Mouse (Mus musculus) liver, embryonic 14.5 days (tissue): ENCODE data around the gene Ssr3. TPM values are rescaled to one million over a fixed set of nuclear protein-coding genes. Genes with fewer than 3 reads are reported as not detected.

Source experiments
- ATAC-seq: fragments of 200-750 bp; cut with Nextera tagmentation; 2 replicates; pipeline ENCODE4 v1.8.0; 2017; ENCODE audit warnings: moderate number of reproducible peaks, mild to moderate bottlenecking, moderate library complexity; ENCODE audit not compliant: insufficient read depth
- DNase-seq, 3 experiments: peaks; one replicate each; pipeline ENCODE4 v3.0.0-alpha.2; 2012 to 2013; ENCODE audit warnings: low read depth in 3 of 3, low spot score in 3 of 3
- H3K27ac ChIP-seq: fragments of 300-500 bp; sonication (generic); 2 replicates; pipeline ENCODE4 v1.5.1; 2014; ENCODE audit warnings: moderate library complexity, mild to moderate bottlenecking, control low read depth, inconsistent platforms
- H3K27me3 ChIP-seq: fragments of 300-500 bp; sonication (generic); 2 replicates; pipeline ENCODE4 v1.6.1; 2014; ENCODE audit warnings: mild to moderate bottlenecking, low read length, moderate library complexity; ENCODE audit not compliant: control insufficient read depth, insufficient read depth
- H3K36me3 ChIP-seq: fragments of 300-500 bp; sonication (generic); replicated peaks from 2 replicates; pipeline ENCODE4 v1.6.1; 2014; ENCODE audit warnings: low read depth; ENCODE audit not compliant: control insufficient read depth, insufficient read depth
- H3K4me1 ChIP-seq, 2 experiments: fragments of 200-500 bp in 1 of 2; fragments of 300-500 bp in 1 of 2; sonication (generic) in 1 of 2; replicated peaks; 2 replicates each; pipeline ENCODE4 v1.6.1; 2012 to 2014; ENCODE audit warnings: antibody characterized with exemption in 1 of 2, inconsistent platforms in 1 of 2, low read length in 1 of 2; ENCODE audit not compliant: control insufficient read depth in 2 of 2, insufficient read depth in 2 of 2
- H3K4me2 ChIP-seq: fragments of 300-500 bp; sonication (generic); 2 replicates; pipeline ENCODE4 v1.6.1; 2014; ENCODE audit warnings: low read depth, mild to moderate bottlenecking, control low read depth, moderate library complexity
- H3K4me3 ChIP-seq, 2 experiments: fragments of 200-500 bp in 1 of 2; fragments of 300-500 bp in 1 of 2; sonication (generic) in 1 of 2; 2 replicates each; pipeline ENCODE4 v1.5.1; 2012 to 2014; ENCODE audit warnings: low read depth in 2 of 2, low read length in 2 of 2, mild to moderate bottlenecking in 2 of 2, control low read depth in 1 of 2, inconsistent platforms in 1 of 2, moderate library complexity in 1 of 2; ENCODE audit not compliant: insufficient read depth in 1 of 2
- H3K9ac ChIP-seq: fragments of 300-500 bp; sonication (generic); replicated peaks from 2 replicates; pipeline ENCODE4 v1.6.1; 2014; ENCODE audit warnings: mild to moderate bottlenecking, control low read depth, moderate library complexity
- H3K9me3 ChIP-seq: fragments of 300-500 bp; sonication (generic); 2 replicates; pipeline ENCODE4 v1.6.1; 2016; ENCODE audit warnings: low read length, mixed read lengths; ENCODE audit not compliant: control insufficient read depth
- CTCF ChIP-seq: IDR thresholded peaks from 2 replicates; pipeline ENCODE4 v1.5.1; 2016; ENCODE audit warnings: antibody characterized with exemption, low read depth, control low read depth
- EP300 ChIP-seq: IDR thresholded peaks from 2 replicates; pipeline ENCODE4 v1.6.1; 2016; ENCODE audit warnings: antibody characterized with exemption, low read depth
- WGBS: fragments of 180-500 bp; shearing (Covaris S2); extraction: QIAGEN DNeasy Blood & Tissue Kit; methylation state at CpG from one replicate; pipeline ENCODE4 v1.1.7; 2014; ENCODE audit not compliant: insufficient replicate concordance; 5-methylcytosine and 5-hydroxymethylcytosine counted together
- polyA plus RNA-seq, 2 experiments: library from polyadenylated mRNA; depleted of rRNA in 1 of 2; stranded (reverse) in 1 of 2; unstranded in 1 of 2; fragments of >200 nt; fragmentation: Nextera tagmentation in 1 of 2; extraction: Ambion mirVana in 1 of 2; gene quantifications; 2 replicates each; pipeline versions ENCODE4 v1.2.1 to v1.2.3; 2012 to 2014

Ssr3 gene
- polyA plus RNA-seq (2012; rRNA removed) (48.4 and 62.3 TPM in 2 replicates), polyA plus RNA-seq (2014; fragmentation: Nextera tagmentation; extraction: Ambion mirVana) (116 and 120 TPM in 2 replicates)

DNA sequence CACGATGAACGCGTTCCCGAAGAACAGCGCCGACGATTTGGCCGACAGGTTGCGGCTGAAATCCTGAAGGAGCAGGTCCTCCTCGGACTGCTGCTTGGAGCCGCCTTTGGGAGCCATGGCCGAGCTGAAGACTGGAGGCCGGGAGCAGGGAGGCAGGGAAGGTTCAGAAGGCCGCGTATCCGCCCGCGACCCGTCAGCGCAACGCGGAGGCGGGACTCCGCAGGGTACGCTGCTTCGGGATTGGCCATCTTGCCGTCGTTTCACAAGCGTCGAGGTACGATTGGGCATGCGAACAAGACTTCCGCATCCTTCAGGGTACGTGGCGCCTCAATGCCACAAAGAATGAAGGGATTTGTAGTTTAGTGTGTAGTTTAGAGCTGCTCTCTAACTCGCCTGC is at the start of gene Ssr3:
Ssr3 (minus strand) TSS at position 203 of the 397 bp plus-strand sequence.
- H3K36me3 ChIP-seq, result peaks cover 22% of the 10 kb centered on the region
- H3K4me2 ChIP-seq, result peak within 1 kb of the TSS; percentile 88
- peaks cover 6 to 8% of the 10 kb centered on the region in 2 experiments; a peak in 2 of 4 replicates for H3K4me1 ChIP-seq
- TF ChIP-seq CTCF, result no peak
- TF ChIP-seq EP300, result no peak
- ATAC-seq, result peak; percentile 98
- H3K27me3 ChIP-seq, result no peaks in the 10 kb centered on the region
- H3K9ac ChIP-seq, result peak within 1 kb of the TSS; percentile 92
- peak within 1 kb of the TSS; percentile 90 to 94 for H3K4me3 ChIP-seq
- H3K9me3 ChIP-seq, result no peaks in the 10 kb centered on the region
- WGBS, result under 1% methylated on average over 36 of the region's 36 CpGs
- H3K27ac ChIP-seq, result peak within 1 kb of the TSS; percentile 48
- DNase-seq, result peak; percentile 91 to 93 (median 91)

- Histone ChIP-seq H3K4me3 (no peak overlapping the region), H3K4me2 (no peak overlapping the region), H3K27ac (no peak overlapping the region), H3K4me1 (no peaks in the 10 kb centered on the region), H3K27me3 (no peaks in the 10 kb centered on the region), H3K9me3 (no peaks in the 10 kb centered on the region), H3K9ac (no peak overlapping the region), H3K36me3 (no peaks in the 10 kb centered on the region)
- TF ChIP-seq EP300, result no peak
- no peak for TF ChIP-seq CTCF
- ATAC-seq (no peak), DNase-seq (no peak)
- WGBS, result 62% methylated on average over 8 of the region's 8 CpGs
These were observed 49.2 kb upstream of the Ssr3 start for GRCm38 (mm10) chr3:65441586-65442111.

DNA sequence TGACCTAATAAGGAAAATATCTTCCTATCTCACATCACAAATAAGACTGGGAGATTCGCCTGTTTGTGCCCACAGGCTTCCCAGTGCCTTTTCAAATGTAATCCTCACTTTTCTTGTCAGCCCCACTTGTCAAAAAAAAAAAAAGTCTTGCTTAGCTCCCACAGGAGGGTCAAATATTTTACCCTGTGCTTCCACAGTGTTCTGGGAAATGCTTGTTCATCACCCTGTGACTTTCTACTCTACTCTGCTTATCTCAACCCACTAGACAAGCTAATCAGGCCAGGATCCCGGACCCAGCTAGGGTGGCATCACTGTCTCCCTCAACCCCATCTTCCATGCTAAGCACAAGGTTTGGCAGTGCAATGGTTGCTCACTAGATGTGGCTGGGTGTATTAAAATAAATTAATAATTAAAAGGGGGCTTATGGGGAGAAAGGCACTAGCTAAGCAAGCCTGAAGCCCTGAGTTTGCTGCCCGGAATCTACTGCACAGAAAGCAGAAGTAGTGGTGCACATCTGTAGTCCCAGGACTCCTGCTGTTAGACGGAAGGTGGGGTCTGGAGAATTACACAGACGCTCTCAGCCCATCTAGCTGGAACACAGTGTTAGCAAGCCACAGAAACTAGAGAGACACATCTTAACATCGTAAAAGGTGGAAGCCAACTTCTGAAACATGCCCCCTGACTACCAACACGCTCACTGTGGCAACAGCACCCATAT is 46.2 kb upstream of the Ssr3 start:
- DNase-seq (no peak), ATAC-seq (no peak)
- no peak overlapping the region for H3K4me3 ChIP-seq
- no peak overlapping the region for H3K9ac ChIP-seq
- no peak overlapping the region for H3K27ac ChIP-seq
- TF ChIP-seq EP300, result no peak
- no peak for TF ChIP-seq CTCF
- WGBS, result 26% methylated on average over 7 of the region's 7 CpGs
- no peaks in the 10 kb centered on the region for H3K4me1 ChIP-seq
- H3K27me3 ChIP-seq, result no peaks in the 10 kb centered on the region
- no peak overlapping the region for H3K4me2 ChIP-seq
- H3K36me3 ChIP-seq, result no peaks in the 10 kb centered on the region
- no peaks in the 10 kb centered on the region for H3K9me3 ChIP-seq

- Histone ChIP-seq H3K4me3 (no peak overlapping the region), H3K4me2 (no peak overlapping the region), H3K9ac (no peak overlapping the region), H3K27ac (no peak overlapping the region), H3K27me3 (no peaks in the 10 kb centered on the region), H3K36me3 (no peaks in the 10 kb centered on the region), H3K4me1 (no peaks in the 10 kb centered on the region), H3K9me3 (no peaks in the 10 kb centered on the region)
- 41% methylated on average over 2 of the region's 2 CpGs for WGBS
- no peak for ATAC-seq
- no peak for DNase-seq
- no peak for TF ChIP-seq CTCF
- no peak for TF ChIP-seq EP300
These were observed 43.4 kb upstream of the Ssr3 start for GRCm38 (mm10) chr3:65435812-65436211.

- H3K4me3 ChIP-seq, result no peak overlapping the region
- TF ChIP-seq CTCF (no peak), EP300 (no peak)
- ATAC-seq, result no peak
These were observed 42.7 kb upstream of the Ssr3 start for GRCm38 (mm10) chr3:65435101-65435571.

More at GRCm38 (mm10) chr3:65435101-65435571, 42.7 kb upstream of the Ssr3 start:
- Histone ChIP-seq H3K4me1 (no peaks in the 10 kb centered on the region), H3K27ac (no peak overlapping the region), H3K36me3 (no peaks in the 10 kb centered on the region), H3K9ac (no peak overlapping the region), H3K27me3 (no peaks in the 10 kb centered on the region), H3K9me3 (no peaks in the 10 kb centered on the region), H3K4me2 (no peak overlapping the region)
- WGBS, result 58% methylated on average over 11 of the region's 11 CpGs
- no peak for DNase-seq
